Mouse (Mus musculus): ENCODE results near the gene Cdsn. TPM values are rescaled to one million over a fixed set of nuclear protein-coding genes. Genes with fewer than 3 reads are reported as not detected.

The Cdsn gene
- total and polyA plus RNA-seq, 3 experiments, result 0.08 to 0.79 TPM; not detected in 1

GRCm38 (mm10) chr17:35537421-35537820 is 14.5 kb upstream of the Cdsn start:
- no peak overlapping the region for H3K9ac ChIP-seq (ENCODE audit: control insufficient read depth, low read depth, low read length, poor library complexity, severe bottlenecking)
- H3K9me3 ChIP-seq (replicated peaks; ENCODE audit: insufficient read depth, low read length), result no peaks in the 10 kb centered on the region
- H3K36me3 ChIP-seq (ENCODE audit: control insufficient read depth in 1 of 2, insufficient read depth in 2 of 2, low read length in 2 of 2), result peaks cover 0 to 3% of the 10 kb centered on the region in 2 experiments; a peak in 1 of 4 replicates
- no peak for TF ChIP-seq GABPA (IDR thresholded peaks at IDR 0.05; ENCODE audit: low read depth, low read length)
- TF ChIP-seq POLR2A (IDR thresholded peaks at IDR 0.05; ENCODE audit: control insufficient read depth in 1 of 2, insufficient read depth in 1 of 2, low read depth in 1 of 2, low read length in 2 of 2, poor library complexity in 1 of 2), result no peak
- TF ChIP-seq MAFK (IDR thresholded peaks at IDR 0.05; ENCODE audit: borderline replicate concordance, low read depth, low read length), result no peak
- TF ChIP-seq TCF12 (IDR thresholded peaks at IDR 0.05; ENCODE audit: low read depth, low read length), result no peak
- DNase-seq (ENCODE audit: low read depth, low spot score), result no peak
- peaks cover 0 to 3% of the 10 kb centered on the region in 2 experiments; a peak in 2 of 4 replicates for H3K4me1 ChIP-seq (ENCODE audit: control insufficient read depth in 1 of 2, insufficient read depth in 2 of 2, low read length in 2 of 2)
- H3K79me2 ChIP-seq (ENCODE audit: control insufficient read depth, insufficient read depth, low read length, poor library complexity), result no peaks in the 10 kb centered on the region
- no peak overlapping the region for H3K4me3 ChIP-seq (ENCODE audit: control insufficient read depth in 1 of 2, insufficient read depth in 1 of 2, low read depth in 2 of 2, low read length in 2 of 2)
- H3K27ac ChIP-seq (ENCODE audit: control insufficient read depth, low read depth, low read length), result no peak overlapping the region
- H3K27me3 ChIP-seq (ENCODE audit: control insufficient read depth in 1 of 2, insufficient read depth in 2 of 2, low read length in 2 of 2), result peaks cover 0 to 5% of the 10 kb centered on the region in 2 experiments; a peak in 1 of 4 replicates

- no peaks in the 10 kb centered on the region for H3K9me3 ChIP-seq (replicated peaks; ENCODE audit: insufficient read depth, low read length)
- no peaks in the 10 kb centered on the region for H3K79me2 ChIP-seq (ENCODE audit: control insufficient read depth, insufficient read depth, low read length, poor library complexity)
- H3K27me3 ChIP-seq (ENCODE audit: control insufficient read depth in 1 of 2, insufficient read depth in 2 of 2, low read length in 2 of 2), result peaks cover 0 to 5% of the 10 kb centered on the region in 2 experiments; a peak in 1 of 4 replicates
- no peak overlapping the region for H3K9ac ChIP-seq (ENCODE audit: control insufficient read depth, low read depth, low read length, poor library complexity, severe bottlenecking)
- TF ChIP-seq MYB (IDR thresholded peaks at IDR 0.05; ENCODE audit: low read depth, low read length) (no peak), MXI1 (IDR thresholded peaks at IDR 0.05; ENCODE audit: low read depth, low read length) (no peak), MYC (IDR thresholded peaks at IDR 0.05; ENCODE audit: low read depth, low read length) (no peak), JUND (IDR thresholded peaks at IDR 0.05; ENCODE audit: low read depth, low read length) (no peak)
- no peak for DNase-seq (ENCODE audit: low read depth, low spot score)
- H3K4me3 ChIP-seq (ENCODE audit: control insufficient read depth in 1 of 2, insufficient read depth in 1 of 2, low read depth in 2 of 2, low read length in 2 of 2), result no peak overlapping the region
- H3K27ac ChIP-seq (ENCODE audit: control insufficient read depth, low read depth, low read length), result no peak overlapping the region
- peaks cover 0 to 3% of the 10 kb centered on the region in 2 experiments; a peak in 2 of 4 replicates for H3K4me1 ChIP-seq (ENCODE audit: control insufficient read depth in 1 of 2, insufficient read depth in 2 of 2, low read length in 2 of 2)
- peaks cover 0 to 4% of the 10 kb centered on the region in 2 experiments; a peak in 1 of 4 replicates for H3K36me3 ChIP-seq (ENCODE audit: control insufficient read depth in 1 of 2, insufficient read depth in 2 of 2, low read length in 2 of 2)
Measured at GRCm38 (mm10) chr17:35538476-35538875, 13.5 kb upstream of the Cdsn start.

GRCm38 (mm10) chr17:35539540-35539939 is 12.4 kb upstream of the Cdsn start:
- TF ChIP-seq MEF2A (IDR thresholded peaks at IDR 0.05; ENCODE audit: extremely low read depth, insufficient replicate concordance, low read depth, low read length, poor library complexity, severe bottlenecking) (no peak), E2F4 (IDR thresholded peaks at IDR 0.05; ENCODE audit: borderline replicate concordance, low read depth, low read length) (no peak), ZC3H11A (IDR thresholded peaks at IDR 0.05; ENCODE audit: low read depth, low read length) (no peak), RCOR1 (IDR thresholded peaks at IDR 0.05; ENCODE audit: low read depth, low read length) (no peak), CHD2 (IDR thresholded peaks at IDR 0.05; ENCODE audit: low read length) (no peak), EP300 (IDR thresholded peaks at IDR 0.05; ENCODE audit: low read depth in 1 of 2, low read length in 2 of 2) (no peak), MAX (IDR thresholded peaks at IDR 0.05; ENCODE audit: low read length) (no peak), NELFE (IDR thresholded peaks at IDR 0.05; ENCODE audit: low read depth, low read length) (no peak), POLR2AphosphoS5 (IDR thresholded peaks at IDR 0.05; ENCODE audit: borderline replicate concordance, low read depth, low read length) (no peak), CHD1 (IDR thresholded peaks at IDR 0.05; ENCODE audit: low read depth, low read length) (no peak), GABPA (IDR thresholded peaks at IDR 0.05; ENCODE audit: low read depth, low read length) (no peak), SMC3 (IDR thresholded peaks at IDR 0.05; ENCODE audit: low read depth, low read length) (no peak), NRF1 (IDR thresholded peaks at IDR 0.05; ENCODE audit: insufficient read depth, low read depth, low read length, poor library complexity, severe bottlenecking) (no peak), POLR2A (IDR thresholded peaks at IDR 0.05; ENCODE audit: control insufficient read depth in 1 of 2, insufficient read depth in 1 of 2, low read depth in 1 of 2, low read length in 2 of 2, poor library complexity in 1 of 2) (no peak), USF1 (IDR thresholded peaks at IDR 0.05; ENCODE audit: low read depth, low read length) (no peak), SIN3A (IDR thresholded peaks at IDR 0.05; ENCODE audit: low read length) (no peak), MXI1 (IDR thresholded peaks at IDR 0.05; ENCODE audit: low read depth, low read length) (no peak)
- Histone ChIP-seq H3K4me3 (ENCODE audit: control insufficient read depth in 1 of 2, insufficient read depth in 1 of 2, low read depth in 2 of 2, low read length in 2 of 2) (no peak overlapping the region), H3K4me1 (ENCODE audit: control insufficient read depth in 1 of 2, insufficient read depth in 2 of 2, low read length in 2 of 2) (peaks cover 0 to 7% of the 10 kb centered on the region in 2 experiments; a peak in 3 of 4 replicates), H3K27ac (ENCODE audit: control insufficient read depth, low read depth, low read length) (no peak overlapping the region), H3K36me3 (ENCODE audit: control insufficient read depth in 1 of 2, insufficient read depth in 2 of 2, low read length in 2 of 2) (peaks cover 0 to 9% of the 10 kb centered on the region in 2 experiments; a peak in 2 of 4 replicates), H3K79me2 (ENCODE audit: control insufficient read depth, insufficient read depth, low read length, poor library complexity) (no peaks in the 10 kb centered on the region), H3K9me3 (replicated peaks; ENCODE audit: insufficient read depth, low read length) (no peaks in the 10 kb centered on the region), H3K9ac (ENCODE audit: control insufficient read depth, low read depth, low read length, poor library complexity, severe bottlenecking) (no peak overlapping the region), H3K27me3 (ENCODE audit: control insufficient read depth in 1 of 2, insufficient read depth in 2 of 2, low read length in 2 of 2) (peaks cover 0 to 5% of the 10 kb centered on the region in 2 experiments; a peak in 1 of 4 replicates)
- no peak for DNase-seq (ENCODE audit: low read depth, low spot score)

All from MEL (cell line).